Mouse (Mus musculus): Measurements from ENCODE around the gene Hspa5.
"Not testable (repeated sequence)": the region's sequence is repeated elsewhere in the genome, so short reads cannot be mapped to it uniquely, and the experiment has no call there.

The Hspa5 gene

GRCm38 (mm10) chr2:34772252-34773235 is 774 bp downstream of the Hspa5 start:
- DNase-seq (ENCODE audit: low read depth) = no peak

DNA sequence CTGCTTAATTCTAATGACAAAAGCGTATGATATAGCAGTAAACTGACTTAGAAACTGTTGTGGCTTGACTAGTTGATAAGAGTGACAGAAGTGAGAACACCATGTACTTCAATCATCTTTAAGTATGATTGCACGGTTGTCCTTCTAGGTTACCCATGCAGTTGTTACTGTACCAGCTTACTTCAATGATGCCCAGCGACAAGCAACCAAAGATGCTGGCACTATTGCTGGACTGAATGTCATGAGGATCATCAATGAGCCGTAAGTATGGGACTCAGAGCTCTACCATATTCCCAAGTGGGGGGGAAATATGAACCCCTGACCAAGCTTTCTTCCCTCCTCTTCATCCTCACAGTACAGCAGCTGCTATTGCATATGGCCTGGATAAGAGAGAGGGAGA is 1.9 kb downstream of the Hspa5 start:
- no peak for DNase-seq (ENCODE audit: low read depth)

- DNase-seq (ENCODE audit: low read depth) = no peak
Measured at GRCm38 (mm10) chr2:34774493-34774892, 2.7 kb downstream of the Hspa5 start.

GRCm38 (mm10) chr2:34777237-34777868 is 5.6 kb downstream of the Hspa5 start:
- DNase-seq (ENCODE audit: low read depth) = no peak

GRCm38 (mm10) chr2:34783064-34784020 is 11.6 kb downstream of the Hspa5 start:
- DNase-seq (ENCODE audit: low read depth) = no peak

GRCm38 (mm10) chr2:34784085-34784484 is 12.3 kb downstream of the Hspa5 start:
- DNase-seq (ENCODE audit: low read depth) = no peak

GRCm38 (mm10) chr2:34790282-34790681 is 18.5 kb downstream of the Hspa5 start:
- DNase-seq (ENCODE audit: low read depth) = no peak

DNA sequence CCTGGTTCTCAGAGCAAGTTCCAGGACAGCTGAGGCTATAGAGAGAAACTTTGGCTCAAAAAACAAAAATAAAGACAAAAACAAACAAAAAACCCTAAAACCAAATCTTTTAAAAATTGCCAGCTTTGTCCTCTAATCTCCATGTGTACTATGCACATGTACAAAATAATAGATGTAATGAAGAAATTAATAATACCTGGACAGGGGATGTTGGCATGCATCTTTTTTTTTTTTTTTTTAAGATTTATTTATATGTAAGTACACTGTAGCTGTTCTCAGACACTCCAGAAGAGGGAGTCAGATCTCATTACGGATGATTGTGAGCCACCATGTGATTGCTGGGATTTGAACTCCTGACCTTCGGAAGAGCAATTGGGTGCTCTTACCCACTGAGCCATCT is 20.8 kb downstream of the Hspa5 start:
- not testable (repeated sequence) for DNase-seq (ENCODE audit: low read depth)

GRCm38 (mm10) chr2:34794511-34794910 is 22.7 kb downstream of the Hspa5 start:
- no peak for DNase-seq (ENCODE audit: low read depth)

GRCm38 (mm10) chr2:34795426-34795825 is 23.7 kb downstream of the Hspa5 start:
- DNase-seq (ENCODE audit: low read depth) = no peak

DNA sequence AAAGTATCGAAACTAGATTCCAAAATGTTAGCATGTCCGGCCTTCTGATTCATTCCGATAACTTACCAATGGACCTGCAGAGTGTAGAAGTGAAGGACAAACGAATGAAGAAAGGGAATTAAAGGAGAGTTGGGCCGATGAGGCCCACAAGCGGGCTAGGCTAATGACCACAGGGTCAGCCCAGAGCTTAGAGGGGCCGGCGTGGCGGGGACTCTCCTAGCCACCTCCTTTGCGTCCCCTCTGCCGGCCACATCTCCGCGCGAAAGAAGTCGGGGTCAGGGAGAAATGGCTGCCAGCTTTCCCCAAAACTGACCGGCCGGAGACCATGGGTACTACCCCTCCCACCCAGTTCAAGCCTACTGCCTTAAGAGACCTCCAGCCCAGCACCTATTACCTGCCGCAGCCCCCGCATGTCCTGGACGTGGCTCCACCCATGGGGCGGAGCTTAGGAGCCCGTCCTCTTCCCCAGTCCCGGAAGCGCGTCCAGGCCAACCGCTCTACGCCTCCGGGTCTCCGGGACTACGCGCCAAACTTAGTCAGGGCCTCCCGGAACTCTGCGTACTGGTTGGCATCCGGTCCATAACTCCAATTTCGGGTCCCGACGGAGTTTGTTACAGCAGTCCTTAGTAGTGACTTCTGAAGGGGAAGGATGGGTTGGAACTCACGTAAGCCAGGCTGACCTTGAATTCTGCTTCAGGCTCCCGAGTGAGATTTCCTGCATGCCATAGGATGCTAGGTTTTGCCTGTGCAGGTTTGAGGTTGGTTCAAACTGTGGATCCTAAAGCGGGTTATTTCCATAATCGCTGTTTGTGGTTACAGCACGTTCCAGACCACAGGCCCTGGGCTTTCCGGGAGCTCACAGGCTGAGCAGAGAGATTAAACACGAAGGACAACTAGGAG is 27.8 kb downstream of the Hspa5 start, which contains the start of gene Rabepk:
Gene Rabepk, minus strand, starts transcription at position 556 of the 900 bp plus-strand sequence.
- peak; percentile 82 for DNase-seq (ENCODE audit: low read depth)

DNA sequence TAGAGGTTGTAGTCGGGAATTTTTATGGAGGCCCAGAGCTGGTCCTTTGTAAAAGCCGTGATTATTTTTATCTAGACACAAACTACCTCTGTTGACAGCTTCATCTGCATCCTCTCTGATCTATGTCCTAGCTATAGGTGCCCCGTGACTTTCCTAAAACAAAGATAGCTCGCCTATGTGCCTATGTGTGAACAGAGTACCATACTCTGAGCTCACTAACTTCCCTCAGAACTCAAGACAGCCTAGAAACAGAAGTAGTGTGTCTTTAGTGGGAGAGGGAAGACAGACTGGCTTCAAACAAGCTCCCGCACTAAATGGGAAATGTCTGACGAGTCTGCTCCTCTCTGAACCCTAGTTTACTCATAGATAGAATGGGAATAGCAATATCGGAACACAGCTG is 28.6 kb downstream of the Hspa5 start:
- no peak for DNase-seq (ENCODE audit: low read depth)

- DNase-seq (ENCODE audit: low read depth) = peak; percentile 99
Measured at GRCm38 (mm10) chr2:34801516-34802482, 30.0 kb downstream of the Hspa5 start.

DNA sequence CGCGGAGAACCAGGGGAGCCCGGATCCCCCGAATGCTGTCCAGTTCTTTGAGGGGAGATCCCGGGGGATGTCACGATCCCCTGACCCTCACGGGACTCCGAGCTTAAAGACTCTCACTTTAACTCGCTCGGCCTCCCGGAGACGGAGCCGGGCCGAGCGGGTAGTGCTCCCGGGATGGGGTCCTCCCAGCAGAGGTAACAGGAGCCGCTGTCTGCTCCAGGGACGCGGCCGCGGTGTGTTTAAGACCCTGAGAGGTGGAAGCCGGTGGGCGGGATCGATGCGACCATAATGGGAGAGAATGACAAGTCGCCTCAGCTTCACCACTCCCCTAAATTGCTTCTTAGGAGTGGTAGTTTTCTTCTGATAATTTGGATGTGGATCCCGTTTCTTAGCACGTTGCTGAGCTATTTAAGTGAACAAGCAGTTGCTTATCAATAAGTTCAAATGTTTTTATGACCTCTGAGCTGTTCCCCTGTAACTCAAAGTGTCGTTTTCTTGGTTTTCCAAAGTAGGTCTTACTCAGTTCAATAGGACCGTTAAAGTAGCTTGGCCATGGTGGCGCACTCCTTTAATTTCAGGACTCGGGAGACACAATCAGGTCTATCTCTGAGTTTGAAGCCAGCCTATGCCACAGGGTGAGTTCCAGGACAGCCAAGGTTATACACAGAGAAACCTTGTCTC is 30.9 kb downstream of the Hspa5 start:
- not testable (repeated sequence) for DNase-seq (ENCODE audit: low read depth)

DNA sequence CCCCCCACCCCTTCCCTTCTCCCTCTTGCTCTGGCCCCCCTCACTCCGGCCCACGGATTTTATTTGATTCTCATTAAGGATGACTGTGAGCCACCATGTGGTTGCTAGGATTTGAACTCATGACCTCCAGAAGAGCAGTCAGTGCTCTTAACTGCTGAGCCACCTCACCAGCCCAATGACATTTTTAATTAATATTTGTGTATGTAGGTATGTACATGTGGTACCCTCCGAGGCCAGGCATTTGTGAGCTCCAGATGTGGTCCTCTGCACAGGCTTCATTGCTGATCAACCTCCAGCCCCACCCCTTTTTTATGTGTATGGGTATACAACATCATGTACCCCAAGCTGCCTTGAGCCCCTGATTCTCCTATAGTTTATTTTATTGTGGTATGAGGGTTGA is 32.0 kb downstream of the Hspa5 start:
- no peak for DNase-seq (ENCODE audit: low read depth)

DNA sequence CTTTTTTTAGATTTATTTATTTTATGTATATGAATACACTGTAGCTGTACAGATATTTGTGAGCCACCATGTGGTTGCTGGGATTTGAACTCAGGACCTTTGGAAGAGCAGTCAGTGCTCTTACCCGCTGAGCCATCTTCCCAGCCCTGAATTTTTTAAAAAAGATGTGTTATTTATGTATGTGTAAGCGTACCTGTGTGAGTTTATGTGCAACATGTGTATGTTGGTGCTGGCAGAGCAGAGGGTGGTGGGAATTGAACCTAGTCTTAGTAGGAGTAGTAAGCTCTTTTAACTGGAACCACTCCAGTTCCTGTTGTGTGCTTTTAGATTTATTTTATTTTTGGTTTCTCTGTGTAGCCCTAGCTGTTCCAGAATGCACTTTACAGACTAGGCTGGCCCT is 32.4 kb downstream of the Hspa5 start:
- no peak for DNase-seq (ENCODE audit: low read depth)

GRCm38 (mm10) chr2:34804815-34805214 is 33.0 kb downstream of the Hspa5 start:
- DNase-seq (ENCODE audit: low read depth) = no peak

- no peak for DNase-seq (ENCODE audit: low read depth)
Measured at GRCm38 (mm10) chr2:34805364-34805950, 33.7 kb downstream of the Hspa5 start.

- DNase-seq (ENCODE audit: low read depth) = no peak
Measured at GRCm38 (mm10) chr2:34808057-34808456, 36.3 kb downstream of the Hspa5 start.

Data from c-Kit-positive CD71-negative TER-119-negative erythroid progenitor cells, embryonic 14.5 days (primary cell).